Mouse (Mus musculus): ENCODE data around the gene Cela1.

GRCm38 (mm10) chr15:100721445-100721844 is 33.7 kb upstream of the Cela1 start:
- TF ChIP-seq POLR2A (IDR thresholded peaks at IDR 0.05; ENCODE audit: extremely low read depth, insufficient read depth, low read length) (no peak), CTCF (IDR thresholded peaks at IDR 0.05; ENCODE audit: extremely low read depth, insufficient read depth, low read length) (no peak)
